Mouse (Mus musculus) left cerebral cortex, adult 2 months (tissue): ENCODE data around the gene Sema3f. TPM values are rescaled to one million over a fixed set of nuclear protein-coding genes. Genes with fewer than 3 reads are reported as not detected.

Experiments used
- DNase-seq, 2 experiments: peaks; one replicate each; pipeline ENCODE4 v3.0.0; 2021 to 2022; ENCODE audit warnings: low spot score in 2 of 2, mixed read lengths in 1 of 2; ENCODE audit errors: extremely low spot score in 1 of 2
- H3K27ac ChIP-seq: fragments of 200-600 bp; 2 replicates; pipeline ENCODE4 v1.8.1; 2022
- H3K4me3 ChIP-seq: fragments of 200-600 bp; 2 replicates; pipeline ENCODE4 v1.8.1; 2022
- CTCF ChIP-seq: fragments of 200-600 bp; IDR thresholded peaks from 2 replicates; pipeline ENCODE4 v1.8.1; 2022; ENCODE audit warnings: antibody characterized with exemption, mild to moderate bottlenecking, moderate library complexity
- intact Hi-C: fragments of 180-260 bp; cut with DNase I; formaldehyde crosslinking; loops from one replicate; pipeline ENCODE4 v1.15.1; 2025
- total RNA-seq, 2 experiments: library from RNA; stranded (reverse); gene quantifications; 2 replicates each; pipeline ENCODE4 v1.2.3; 2021

Sema3f gene
- total RNA-seq, 2 experiments from 2014 or later = 17.3 to 17.7 TPM

- H3K4me3 ChIP-seq = no peak overlapping the region
- TF ChIP-seq CTCF = no peak
- intact Hi-C loops = loop anchor here (2.0 kb wide), 1 partner anchor 132 kb away; no protein-coding TSS in a partner anchor
- DNase-seq = no peak
- no peak overlapping the region for H3K27ac ChIP-seq
These were observed 24.3 kb upstream of the Sema3f start for GRCm38 (mm10) chr9:107734567-107734971.

GRCm38 (mm10) chr9:107729709-107730108 lies 19.4 kb upstream of the Sema3f start:
- intact Hi-C loops = no loop called here
- H3K27ac ChIP-seq = no peak overlapping the region

GRCm38 (mm10) chr9:107728919-107729670 lies 18.8 kb upstream of the Sema3f start:
- no peak for TF ChIP-seq CTCF
- intact Hi-C loops = no loop called here
- no peak overlapping the region for H3K4me3 ChIP-seq
- H3K27ac ChIP-seq = no peak overlapping the region
- DNase-seq = peak in 1 of 2 experiments; percentile 8

More at GRCm38 (mm10) chr9:107729709-107730108, 19.4 kb upstream of the Sema3f start:
- DNase-seq = peak in 1 of 2 experiments; percentile 16
- no peak overlapping the region for H3K4me3 ChIP-seq
- no peak for TF ChIP-seq CTCF

- H3K4me3 ChIP-seq = no peak overlapping the region
- DNase-seq = no peak
- H3K27ac ChIP-seq = no peak overlapping the region
- intact Hi-C loops = no loop called here
- no peak for TF ChIP-seq CTCF
These were observed 16.8 kb upstream of the Sema3f start for GRCm38 (mm10) chr9:107727041-107727440.

GRCm38 (mm10) chr9:107724796-107725195 lies 14.5 kb upstream of the Sema3f start:
- no peak for TF ChIP-seq CTCF
- Histone ChIP-seq H3K4me3 (no peak overlapping the region), H3K27ac (no peak overlapping the region)
- intact Hi-C loops = no loop called here
- DNase-seq = no peak

- H3K27ac ChIP-seq = no peak overlapping the region
- DNase-seq = no peak
- intact Hi-C loops = no loop called here
- no peak for TF ChIP-seq CTCF
- H3K4me3 ChIP-seq = no peak overlapping the region
These were observed 13.7 kb upstream of the Sema3f start for GRCm38 (mm10) chr9:107723794-107724531.

GRCm38 (mm10) chr9:107723292-107723691 lies 13.0 kb upstream of the Sema3f start:
- H3K4me3 ChIP-seq = no peak overlapping the region
- DNase-seq = no peak
- intact Hi-C loops = no loop called here
- no peak for TF ChIP-seq CTCF
- H3K27ac ChIP-seq = no peak overlapping the region

GRCm38 (mm10) chr9:107718781-107719540 lies 8.7 kb upstream of the Sema3f start:
- Histone ChIP-seq H3K27ac (no peak overlapping the region), H3K4me3 (no peak overlapping the region)
- intact Hi-C loops = no loop called here
- TF ChIP-seq CTCF = no peak
- no peak for DNase-seq

- no peak for TF ChIP-seq CTCF
- DNase-seq = no peak
- H3K4me3 ChIP-seq = no peak overlapping the region
- intact Hi-C loops = no loop called here
- H3K27ac ChIP-seq = no peak overlapping the region
These were observed 6.7 kb upstream of the Sema3f start for GRCm38 (mm10) chr9:107716951-107717350.

GRCm38 (mm10) chr9:107715632-107716031 lies 5.4 kb upstream of the Sema3f start:
- intact Hi-C loops = no loop called here
- no peak for TF ChIP-seq CTCF
- no peak for DNase-seq
- H3K27ac ChIP-seq = no peak overlapping the region
- H3K4me3 ChIP-seq = no peak overlapping the region

- Histone ChIP-seq H3K27ac (no peak overlapping the region), H3K4me3 (no peak overlapping the region)
- intact Hi-C loops = no loop called here
- no peak for DNase-seq
- no peak for TF ChIP-seq CTCF
These were observed 4.1 kb upstream of the Sema3f start for GRCm38 (mm10) chr9:107714221-107714952.
